Mouse (Mus musculus) G1E-ER4 (cell line): ENCODE results near the gene Sec62. TPM values are rescaled to one million over a fixed set of nuclear protein-coding genes. Genes with fewer than 3 reads are reported as not detected.

Experiments used
- GATA1 ChIP-seq: IDR thresholded peaks from one replicate; pipeline ENCODE4 v1.8.0; 2012; ENCODE audit warnings: low read length, inconsistent platforms
- polyA plus RNA-seq: library from polyadenylated mRNA; stranded (reverse); fragments of >175 nt; gene quantifications from 2 replicates; pipeline ENCODE4 v1.2.3, GENCODE M21; 2012

Gene Sec62
- polyA plus RNA-seq, 1 experiment = 20.3 TPM

- no peak for TF ChIP-seq GATA1
Measured at GRCm38 (mm10) chr3:30793403-30794221, 937 bp downstream of the Sec62 start.

DNA sequence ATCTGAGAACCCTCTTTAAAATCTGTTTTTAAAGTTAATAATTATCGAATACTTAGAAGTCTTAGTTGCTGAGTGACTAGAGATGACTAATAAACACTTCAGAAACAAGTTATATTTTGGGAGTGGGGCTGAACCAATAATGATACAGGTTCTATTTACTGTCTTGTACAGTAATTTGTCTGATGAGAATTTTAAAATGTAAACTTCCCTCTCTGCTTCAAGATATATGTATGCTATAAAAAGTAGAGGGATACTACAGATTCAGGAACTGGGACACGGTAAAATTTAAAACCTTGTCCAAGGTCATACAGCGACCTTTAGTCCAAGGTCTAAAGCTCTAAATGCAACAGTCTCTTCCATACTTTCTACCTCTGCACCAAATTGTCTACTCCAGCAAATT is 9.5 kb downstream of the Sec62 start:
- no peak for TF ChIP-seq GATA1

- no peak for TF ChIP-seq GATA1
Measured at GRCm38 (mm10) chr3:30812881-30813280, 20.2 kb downstream of the Sec62 start.

DNA sequence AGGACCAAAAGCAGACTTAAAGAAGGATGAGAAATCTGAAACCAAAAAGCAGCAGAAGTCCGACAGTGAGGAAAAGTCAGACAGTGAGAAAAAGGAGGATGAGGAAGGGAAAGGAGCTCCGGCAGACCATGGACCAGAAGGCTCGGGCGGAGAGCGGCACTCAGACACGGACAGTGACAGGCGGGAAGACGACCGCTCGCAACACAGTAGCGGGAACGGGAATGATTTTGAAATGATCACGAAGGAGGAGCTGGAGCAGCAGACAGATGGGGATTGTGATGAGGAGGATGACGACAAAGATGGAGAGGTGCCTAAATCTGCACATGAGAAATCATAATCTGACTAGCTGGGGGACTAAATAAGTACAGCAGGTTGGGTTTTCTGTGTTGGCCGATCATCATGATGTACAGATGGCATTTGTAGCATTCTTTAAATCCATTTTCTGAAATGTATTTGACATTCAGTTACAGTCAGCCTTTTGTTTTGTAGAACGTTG is 26.0 kb downstream of the Sec62 start:
- TF ChIP-seq GATA1 = no peak

DNA sequence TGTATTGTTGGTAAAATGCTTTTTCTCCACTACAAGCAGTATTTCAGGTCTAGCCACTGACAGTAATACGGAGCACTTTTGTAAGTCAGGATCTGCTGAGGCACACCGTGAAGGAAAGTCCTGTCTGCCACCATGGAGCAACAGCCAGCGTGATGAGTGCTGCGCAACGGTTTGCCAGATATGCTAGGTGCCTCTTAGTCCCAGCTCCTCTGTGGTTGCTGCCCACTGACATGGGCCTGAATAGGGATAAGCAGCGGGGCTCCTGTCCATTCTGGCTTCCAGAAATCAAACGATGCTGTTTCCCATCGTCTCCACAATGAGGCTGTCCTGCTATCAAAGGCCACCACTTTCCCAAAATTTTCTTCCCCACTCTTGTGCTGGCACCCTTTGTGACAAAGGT is 29.5 kb downstream of the Sec62 start:
- no peak for TF ChIP-seq GATA1

- no peak for TF ChIP-seq GATA1
Measured at GRCm38 (mm10) chr3:30826069-30826468, 33.4 kb downstream of the Sec62 start.

GRCm38 (mm10) chr3:30831848-30832606 is 39.4 kb downstream of the Sec62 start:
- no peak for TF ChIP-seq GATA1

DNA sequence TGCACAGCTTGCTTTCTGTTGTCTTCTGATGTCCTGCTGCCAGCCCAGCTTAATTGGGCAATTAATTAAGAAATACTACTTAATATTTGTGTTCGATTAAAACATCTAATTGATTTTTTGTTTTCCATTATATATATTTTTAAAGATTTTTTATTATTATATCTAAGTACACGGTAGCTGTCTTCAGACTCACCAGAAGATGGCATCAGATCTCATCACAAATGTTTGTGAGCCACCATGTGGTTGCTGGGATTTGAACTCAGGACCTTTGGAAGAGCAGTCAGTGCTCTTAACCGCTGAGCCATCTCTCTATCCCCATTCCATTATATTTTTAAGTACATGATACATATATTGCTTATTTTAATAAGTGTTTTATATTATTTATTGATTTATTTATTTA is 40.6 kb downstream of the Sec62 start:
- TF ChIP-seq GATA1 = no peak

GRCm38 (mm10) chr3:30845755-30846154 is 53.1 kb downstream of the Sec62 start:
- TF ChIP-seq GATA1 = no peak

GRCm38 (mm10) chr3:30847413-30847812 is 54.7 kb downstream of the Sec62 start:
- TF ChIP-seq GATA1 = no peak

- no peak for TF ChIP-seq GATA1
Measured at GRCm38 (mm10) chr3:30851422-30851821, 58.7 kb downstream of the Sec62 start.

DNA sequence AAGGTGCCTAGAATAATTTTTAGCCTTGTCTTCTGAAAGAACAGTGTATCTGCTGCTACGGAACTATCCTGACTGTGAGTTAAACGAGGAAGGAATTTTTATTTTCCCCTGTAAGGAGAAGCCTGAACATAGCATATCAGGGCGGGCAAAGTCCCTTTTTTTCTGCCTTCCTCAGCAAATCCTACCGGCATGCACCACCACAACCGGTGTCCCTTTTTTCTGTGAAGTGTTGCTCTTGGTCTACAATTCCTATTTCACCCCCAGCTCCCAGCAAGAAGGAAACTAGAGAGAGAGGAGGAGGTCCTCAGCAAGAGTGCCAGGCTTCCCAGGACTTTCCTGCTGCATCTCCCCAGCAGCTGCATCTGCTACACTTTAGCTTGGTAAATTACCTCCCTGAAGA is 60.9 kb downstream of the Sec62 start:
- no peak for TF ChIP-seq GATA1

- TF ChIP-seq GATA1 = no peak
Measured at GRCm38 (mm10) chr3:30855604-30856458, 63.2 kb downstream of the Sec62 start, which contains the start of gene Gpr160. Gene Gpr160 (plus strand): TSS chr3:30855950.

DNA sequence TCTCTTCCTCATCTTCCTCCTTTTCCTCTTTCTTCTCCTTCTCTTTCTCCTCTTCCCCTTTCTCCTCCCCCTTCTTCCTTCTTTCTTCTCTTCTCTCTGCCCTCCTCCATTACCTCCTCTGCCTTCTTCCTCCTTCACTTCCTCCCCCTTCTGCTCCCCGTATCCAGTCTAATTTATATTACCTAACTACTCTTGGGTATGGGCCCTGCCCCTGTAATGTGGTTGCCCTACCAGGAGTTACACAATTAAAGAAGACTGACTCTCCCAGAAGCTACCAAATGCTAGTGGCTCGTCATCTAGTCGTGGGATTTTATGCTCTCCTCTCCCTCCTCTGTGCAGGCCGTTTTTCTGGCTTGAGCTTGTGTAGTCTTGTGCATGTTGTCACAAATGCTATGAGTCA is 68.0 kb downstream of the Sec62 start:
- TF ChIP-seq GATA1 = no peak

DNA sequence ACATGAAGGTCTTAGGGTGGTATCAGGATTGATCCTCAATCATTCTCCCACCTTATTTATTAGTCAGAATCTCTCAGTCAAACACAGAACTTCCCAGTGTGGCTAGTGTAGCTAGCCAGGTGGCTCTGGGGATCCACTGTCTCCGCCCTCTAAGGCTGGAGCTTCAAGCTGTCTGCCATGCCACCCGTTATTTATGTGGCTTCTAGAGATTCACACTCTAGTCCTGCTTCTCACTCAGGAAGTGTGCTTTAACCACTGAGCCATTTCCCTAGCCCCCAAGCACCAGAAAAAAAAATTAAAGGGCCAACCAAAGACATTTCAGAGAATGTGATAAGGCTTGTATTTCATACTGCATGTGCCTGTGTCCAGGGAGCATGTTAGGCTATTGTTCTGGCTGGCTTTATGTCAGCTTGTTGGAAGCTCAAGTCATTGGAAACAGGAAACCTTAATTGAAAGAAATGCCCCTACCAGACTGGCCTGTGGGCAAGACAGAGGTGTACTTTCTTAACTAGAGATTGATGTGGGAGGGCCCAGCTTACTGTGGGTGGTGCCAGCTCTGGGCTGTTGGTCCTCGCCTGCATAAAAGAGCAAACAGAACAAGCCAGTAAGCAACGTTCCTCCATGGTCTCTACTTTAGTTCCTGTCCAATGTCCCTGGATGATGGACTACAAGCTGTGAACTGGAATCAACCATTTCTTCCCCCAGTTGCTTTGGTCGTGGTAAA is 71.2 kb downstream of the Sec62 start:
- TF ChIP-seq GATA1 = no peak
